Mouse (Mus musculus) liver, adult 2 months (tissue): Measurements from ENCODE around the gene Arhgef16. TPM values are rescaled to one million over a fixed set of nuclear protein-coding genes. Genes with fewer than 3 reads are reported as not detected.

Experiments
- DNase-seq: peaks from one replicate; pipeline ENCODE4 v3.0.0-alpha.2; 2011; ENCODE audit warnings: low read depth, low spot score; ENCODE audit errors: extremely low read depth
- H3K27ac ChIP-seq: fragments of 200-500 bp; replicated peaks from 2 replicates; pipeline ENCODE4 v1.5.1; 2012; ENCODE audit warnings: low read depth, mild to moderate bottlenecking, control low read depth, inconsistent platforms, low read length; ENCODE audit not compliant: insufficient read depth
- H3K27me3 ChIP-seq: fragments of 200-500 bp; 2 replicates; pipeline ENCODE4 v1.6.1; 2012; ENCODE audit warnings: mild to moderate bottlenecking, moderate library complexity, low read length, inconsistent platforms; ENCODE audit not compliant: control insufficient read depth, insufficient read depth
- H3K36me3 ChIP-seq: fragments of 200-500 bp; 2 replicates; pipeline ENCODE4 v1.6.1; 2012; ENCODE audit warnings: low read length, inconsistent platforms; ENCODE audit not compliant: control insufficient read depth, insufficient read depth
- H3K4me1 ChIP-seq: fragments of 200-500 bp; 2 replicates; pipeline ENCODE4 v1.6.1; 2011; ENCODE audit warnings: low read length; ENCODE audit not compliant: control insufficient read depth, insufficient read depth
- H3K4me3 ChIP-seq: fragments of 200-500 bp; 2 replicates; pipeline ENCODE4 v1.5.1; 2011; ENCODE audit warnings: low read depth, mild to moderate bottlenecking, control low read depth, low read length, moderate library complexity; ENCODE audit not compliant: insufficient read depth
- H3K79me2 ChIP-seq: fragments of 200-500 bp; 2 replicates; pipeline ENCODE4 v1.6.1; 2012; ENCODE audit warnings: inconsistent platforms, mild to moderate bottlenecking, low read length, moderate library complexity; ENCODE audit not compliant: control insufficient read depth, insufficient read depth
- H3K9ac ChIP-seq: fragments of 200-500 bp; 2 replicates; pipeline ENCODE4 v1.6.1; 2012; ENCODE audit warnings: low read depth, mild to moderate bottlenecking, control low read depth, inconsistent platforms, low read length
- CTCF ChIP-seq: fragments of 200-500 bp; IDR thresholded peaks from 2 replicates; pipeline ENCODE4 v1.5.1; 2011; ENCODE audit warnings: low read depth, low read length, control low read depth
- POLR2A ChIP-seq: fragments of 200-500 bp; IDR thresholded peaks from 2 replicates; pipeline ENCODE4 v1.6.1; 2011; ENCODE audit warnings: low read length, control low read depth; ENCODE audit not compliant: insufficient read depth; ENCODE audit errors: extremely low read depth
- WGBS: fragments of 180-500 bp; shearing (Covaris S2); methylation state at CpG from one replicate; pipeline ENCODE4 v1.1.7; 2018; 5-methylcytosine and 5-hydroxymethylcytosine counted together
- polyA plus RNA-seq: library from polyadenylated mRNA; depleted of rRNA; stranded (reverse); fragments of >200 nt; gene quantifications from 2 replicates; pipeline ENCODE4 v1.2.3, GENCODE M21; 2012; rRNA removed
- total RNA-seq: library from RNA; depleted of rRNA; stranded (reverse); fragments of >200 nt; gene quantifications from 2 replicates; pipeline ENCODE4 v1.2.3, GENCODE M21; 2014; rRNA removed

Gene Arhgef16
- total and polyA plus RNA-seq, 2 experiments: 2.7 to 3.5 TPM

DNA sequence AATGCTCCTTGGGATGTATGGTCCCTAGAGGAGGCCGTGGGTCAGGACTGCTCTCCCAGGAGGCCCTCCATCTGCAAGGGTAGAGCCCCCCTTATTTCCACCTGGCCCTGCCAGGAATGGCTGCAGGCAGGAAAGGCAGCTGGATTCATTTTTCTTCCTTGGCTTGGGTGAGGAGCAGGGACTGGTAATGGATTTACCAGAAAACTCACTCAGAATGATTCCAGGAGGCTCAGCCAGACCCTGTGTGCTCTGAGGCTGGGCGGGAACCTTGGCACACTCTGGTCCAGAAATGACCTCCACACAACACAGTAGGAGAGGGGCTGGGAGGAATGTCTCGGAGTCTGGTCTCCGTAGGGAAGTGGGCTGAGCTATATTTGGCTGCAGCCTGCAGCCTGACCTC, 69.2 kb downstream of the Arhgef16 start:
- no peaks in the 10 kb centered on the region for H3K4me1 ChIP-seq
- H3K9ac ChIP-seq: no peak overlapping the region
- H3K4me3 ChIP-seq: no peak overlapping the region
- no peak for DNase-seq
- no peaks in the 10 kb centered on the region for H3K27me3 ChIP-seq
- TF ChIP-seq POLR2A: no peak
- no peak for TF ChIP-seq CTCF
- H3K27ac ChIP-seq: no peak overlapping the region
- no peaks in the 10 kb centered on the region for H3K36me3 ChIP-seq
- WGBS: 72% methylated on average over 4 of the region's 4 CpGs
- H3K79me2 ChIP-seq: no peaks in the 10 kb centered on the region

DNA sequence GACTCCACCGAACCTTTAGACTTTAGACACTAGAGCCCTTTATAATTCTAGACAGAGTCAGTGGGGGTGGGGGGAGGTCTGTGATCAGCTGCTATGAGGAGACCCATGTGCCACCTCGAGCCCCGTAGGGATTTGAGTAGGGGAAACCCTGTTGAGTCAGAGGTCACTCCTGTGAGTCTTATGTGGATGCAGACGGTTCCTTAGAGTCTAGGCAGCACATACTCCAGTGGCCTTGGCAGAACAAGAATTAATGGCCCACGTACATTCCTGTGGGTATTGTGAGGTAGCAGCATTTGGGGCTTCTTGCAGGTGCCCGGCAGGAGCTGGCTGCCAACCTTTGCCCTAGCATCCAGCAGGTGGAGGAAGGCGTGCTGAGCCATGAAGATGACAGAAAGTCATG, 70.1 kb downstream of the Arhgef16 start:
- Histone ChIP-seq H3K79me2 (no peaks in the 10 kb centered on the region), H3K27me3 (no peaks in the 10 kb centered on the region), H3K36me3 (no peaks in the 10 kb centered on the region), H3K27ac (no peak overlapping the region), H3K4me3 (no peak overlapping the region), H3K9ac (no peak overlapping the region), H3K4me1 (no peaks in the 10 kb centered on the region)
- TF ChIP-seq POLR2A (no peak), CTCF (no peak)
- WGBS: 84% methylated on average over 7 of the region's 7 CpGs
- no peak for DNase-seq

DNA sequence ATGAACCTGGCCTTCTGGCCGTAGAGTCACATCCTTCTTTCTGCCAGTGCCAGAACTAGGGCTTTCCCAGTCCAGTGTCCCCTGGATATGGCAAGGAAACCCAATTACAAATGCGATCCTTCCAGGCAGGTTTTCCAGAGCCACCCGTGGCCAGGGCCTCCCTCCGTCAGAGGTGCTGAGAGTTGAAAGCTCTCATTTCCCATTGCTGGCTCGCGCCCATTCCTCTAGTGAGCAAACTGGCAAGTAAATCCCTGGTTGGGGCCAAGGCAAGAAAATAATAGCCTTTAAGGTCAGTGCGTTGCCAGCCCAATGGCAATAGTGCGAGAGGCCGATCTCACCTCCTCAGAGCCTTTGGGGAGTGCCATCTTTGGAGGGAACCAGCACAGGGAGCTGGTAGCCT, 71.9 kb downstream of the Arhgef16 start:
- 96% methylated on average over 9 of the region's 9 CpGs for WGBS
- H3K4me1 ChIP-seq: no peaks in the 10 kb centered on the region
- TF ChIP-seq POLR2A: no peak
- TF ChIP-seq CTCF: no peak
- H3K36me3 ChIP-seq: no peaks in the 10 kb centered on the region
- no peak overlapping the region for H3K9ac ChIP-seq
- no peaks in the 10 kb centered on the region for H3K79me2 ChIP-seq
- no peak overlapping the region for H3K4me3 ChIP-seq
- no peaks in the 10 kb centered on the region for H3K27me3 ChIP-seq
- H3K27ac ChIP-seq: no peak overlapping the region
- no peak for DNase-seq

Other genes starting within 250 kb of the Arhgef16 start
- gene Trp73, start 161.5 kb downstream of the Arhgef16 start, total RNA-seq: under 0.01 TPM in 1 of 2 replicates, not detected in the other
- not detected in 2 replicates for gene Trp73, start 161.5 kb downstream of the Arhgef16 start, polyA plus RNA-seq
- 9.3 and 10.3 TPM in 2 replicates for gene Wrap73, start 159.3 kb downstream of the Arhgef16 start, total RNA-seq
- 22.4 and 25.3 TPM in 2 replicates for gene Wrap73, start 159.3 kb downstream of the Arhgef16 start, polyA plus RNA-seq
- gene Tprgl, start 141.0 kb downstream of the Arhgef16 start, total RNA-seq: 50.9 and 56.2 TPM in 2 replicates
- 78.7 and 79.8 TPM in 2 replicates for gene Tprgl, start 141.0 kb downstream of the Arhgef16 start, polyA plus RNA-seq
- 0.28 and 1.1 TPM in 2 replicates for gene Megf6, start 130.9 kb downstream of the Arhgef16 start, total RNA-seq
- 0.86 and 1.4 TPM in 2 replicates for gene Megf6, start 130.9 kb downstream of the Arhgef16 start, polyA plus RNA-seq
- gene B230104I21Rik, start 34.5 kb upstream of the Arhgef16 start, total RNA-seq: not detected in 2 replicates
- gene B230104I21Rik, start 34.5 kb upstream of the Arhgef16 start, polyA plus RNA-seq: not detected in 2 replicates